Mouse (Mus musculus): Measurements from ENCODE around the gene Stk36.

The Stk36 gene

GRCm38 (mm10) chr1:74601267-74601962 is at the start of gene Stk36, which contains the start of gene Rnf25:
Gene Stk36 (plus strand): TSS chr1:74601445.
Gene Rnf25 (minus strand): TSS chr1:74601397.
- DNase-seq (ENCODE audit: low read depth, low spot score), result peak; percentile 88

GRCm38 (mm10) chr1:74559061-74559460 is 42.2 kb upstream of the Stk36 start:
- no peak for DNase-seq (ENCODE audit: low read depth, low spot score)

GRCm38 (mm10) chr1:74565834-74566233 is 35.4 kb upstream of the Stk36 start:
- no peak for DNase-seq (ENCODE audit: low read depth, low spot score)

GRCm38 (mm10) chr1:74569739-74570719 is 31.2 kb upstream of the Stk36 start:
- no peak for DNase-seq (ENCODE audit: low read depth, low spot score)

GRCm38 (mm10) chr1:74582621-74583020 is 18.6 kb upstream of the Stk36 start:
- no peak for DNase-seq (ENCODE audit: low read depth, low spot score)

- no peak for DNase-seq (ENCODE audit: low read depth, low spot score)
Observed at GRCm38 (mm10) chr1:74584616-74585398, 16.4 kb upstream of the Stk36 start.

- DNase-seq (ENCODE audit: low read depth, low spot score), result no peak
Observed at GRCm38 (mm10) chr1:74587233-74587772, 13.9 kb upstream of the Stk36 start.

- peak; percentile 98 for DNase-seq (ENCODE audit: low read depth, low spot score)
Observed at GRCm38 (mm10) chr1:74587773-74588445, 13.3 kb upstream of the Stk36 start, which contains the start of the genes Zfp142 and Bcs1l. Gene Zfp142 (minus strand): TSS chr1:74588246. Gene Bcs1l (plus strand): TSS chr1:74588289.

GRCm38 (mm10) chr1:74594434-74594833 is 6.8 kb upstream of the Stk36 start:
- DNase-seq (ENCODE audit: low read depth, low spot score), result no peak

- no peak for DNase-seq (ENCODE audit: low read depth, low spot score)
Observed at GRCm38 (mm10) chr1:74600501-74601266, 561 bp upstream of the Stk36 start.

GRCm38 (mm10) chr1:74624183-74624582 is 22.9 kb downstream of the Stk36 start:
- DNase-seq (ENCODE audit: low read depth, low spot score), result no peak

GRCm38 (mm10) chr1:74626076-74626475 is 24.8 kb downstream of the Stk36 start:
- DNase-seq (ENCODE audit: low read depth, low spot score), result no peak

GRCm38 (mm10) chr1:74628001-74628400 is 26.8 kb downstream of the Stk36 start:
- no peak for DNase-seq (ENCODE audit: low read depth, low spot score)

- DNase-seq (ENCODE audit: low read depth, low spot score), result no peak
Observed at GRCm38 (mm10) chr1:74632734-74633133, 31.5 kb downstream of the Stk36 start.

GRCm38 (mm10) chr1:74643524-74643923 is 42.3 kb downstream of the Stk36 start:
- no peak for DNase-seq (ENCODE audit: low read depth, low spot score)

- DNase-seq (ENCODE audit: low read depth, low spot score), result no peak
Observed at GRCm38 (mm10) chr1:74643926-74644325, 42.7 kb downstream of the Stk36 start.

- DNase-seq (ENCODE audit: low read depth, low spot score), result peak; percentile 90
Observed at GRCm38 (mm10) chr1:74661448-74662195, 60.4 kb downstream of the Stk36 start, which contains the start of gene Ttll4. Gene Ttll4 (plus strand): TSS chr1:74661745.

- peak; percentile 7 for DNase-seq (ENCODE audit: low read depth, low spot score)
Observed at GRCm38 (mm10) chr1:74662253-74662865, 61.1 kb downstream of the Stk36 start.

- DNase-seq (ENCODE audit: low read depth, low spot score), result no peak
Observed at GRCm38 (mm10) chr1:74665153-74665552, 63.9 kb downstream of the Stk36 start.

Data from CD4-positive helper T cell, adult 2 months (primary cell).